Mouse (Mus musculus) MEL (cell line): ENCODE measurements around the gene Adprhl1. TPM values are rescaled to one million over a fixed set of nuclear protein-coding genes. Genes with fewer than 3 reads are reported as not detected.

Experiments used
- DNase-seq: peaks from one replicate; pipeline ENCODE4 v3.0.0; 2011; ENCODE audit warnings: low read depth, low spot score
- H3K27ac ChIP-seq: 2 replicates; pipeline ENCODE4 v1.5.1; 2012; ENCODE audit warnings: low read depth, mild to moderate bottlenecking, control low read depth, low read length, moderate library complexity; ENCODE audit not compliant: control insufficient read depth
- H3K27me3 ChIP-seq, 2 experiments: fragments of 150-350 bp in 1 of 2; sonication (generic) in 1 of 2; 2 replicates each; pipeline ENCODE4 v1.6.1; 2012; ENCODE audit warnings: low read length in 2 of 2, mild to moderate bottlenecking in 2 of 2, improper control_type of control experiment in 1 of 2, moderate library complexity in 1 of 2; ENCODE audit not compliant: insufficient read depth in 2 of 2, control insufficient read depth in 1 of 2
- H3K36me3 ChIP-seq, 2 experiments: 2 replicates each; pipeline ENCODE4 v1.6.1; 2012 to 2014; ENCODE audit warnings: low read length in 2 of 2, improper control_type of control experiment in 1 of 2, inconsistent platforms in 1 of 2, mild to moderate bottlenecking in 1 of 2; ENCODE audit not compliant: insufficient read depth in 2 of 2, control insufficient read depth in 1 of 2
- H3K4me1 ChIP-seq, 2 experiments: fragments of 150-350 bp in 1 of 2; sonication (generic) in 1 of 2; 2 replicates each; pipeline ENCODE4 v1.6.1; 2012; ENCODE audit warnings: low read length in 2 of 2, improper control_type of control experiment in 1 of 2, mild to moderate bottlenecking in 1 of 2; ENCODE audit not compliant: insufficient read depth in 2 of 2, control insufficient read depth in 1 of 2
- H3K4me3 ChIP-seq, 2 experiments: fragments of 150-350 bp in 1 of 2; sonication (generic) in 1 of 2; 2 replicates each; pipeline ENCODE4 v1.5.1; 2012; ENCODE audit warnings: low read depth in 2 of 2, low read length in 2 of 2, mild to moderate bottlenecking in 2 of 2, moderate library complexity in 2 of 2, control low read depth in 1 of 2, improper control_type of control experiment in 1 of 2; ENCODE audit not compliant: control insufficient read depth in 1 of 2, insufficient read depth in 1 of 2
- H3K79me2 ChIP-seq: 2 replicates; pipeline ENCODE4 v1.6.1; 2012; ENCODE audit warnings: mild to moderate bottlenecking, low read length, moderate library complexity; ENCODE audit not compliant: control insufficient read depth, poor library complexity, insufficient read depth
- H3K9ac ChIP-seq: 2 replicates; pipeline ENCODE4 v1.6.1; 2012; ENCODE audit warnings: low read depth, mild to moderate bottlenecking, control low read depth, low read length, moderate library complexity; ENCODE audit not compliant: control insufficient read depth, poor library complexity, severe bottlenecking
- H3K9me3 ChIP-seq: fragments of 150-350 bp; sonication (generic); replicated peaks from 2 replicates; pipeline ENCODE4 v1.6.1; 2012; ENCODE audit warnings: mild to moderate bottlenecking, low read length, improper control_type of control experiment, moderate library complexity; ENCODE audit not compliant: insufficient read depth
- CTCF ChIP-seq, 3 experiments: IDR thresholded peaks in 2 of 3; conservative IDR thresholded peaks in 1 of 3; 2 replicates each; pipeline ENCODE4 v1.5.1; 2011 to 2012; ENCODE audit warnings: low read length in 3 of 3, low read depth in 2 of 3, mild to moderate bottlenecking in 2 of 3, improper control_type of control experiment in 1 of 3, inconsistent platforms in 1 of 3, mixed read lengths in 1 of 3, moderate library complexity in 1 of 3; ENCODE audit not compliant: control insufficient read depth in 1 of 3, insufficient read depth in 1 of 3, poor library complexity in 1 of 3, severe bottlenecking in 1 of 3
- E2F4 ChIP-seq: IDR thresholded peaks from 2 replicates; pipeline ENCODE4 v1.6.1; 2011; ENCODE audit warnings: low read depth, low read length, improper control_type of control experiment, borderline replicate concordance
- ETS1 ChIP-seq: IDR thresholded peaks from 2 replicates; pipeline ENCODE4 v1.6.1; 2012; ENCODE audit warnings: low read depth, mild to moderate bottlenecking, inconsistent platforms, low read length, improper control_type of control experiment, moderate library complexity
- GABPA ChIP-seq: IDR thresholded peaks from 2 replicates; pipeline ENCODE4 v1.6.1; 2012; ENCODE audit warnings: low read depth, mild to moderate bottlenecking, inconsistent platforms, low read length, improper control_type of control experiment, moderate library complexity
- GATA1 ChIP-seq: IDR thresholded peaks from 2 replicates; pipeline ENCODE4 v1.6.1; 2011; ENCODE audit warnings: low read depth, low read length, improper control_type of control experiment
- JUND ChIP-seq: IDR thresholded peaks from 2 replicates; pipeline ENCODE4 v1.6.1; 2011; ENCODE audit warnings: low read depth, mild to moderate bottlenecking, improper control_type of control experiment, low read length
- MAFK ChIP-seq: IDR thresholded peaks from 2 replicates; pipeline ENCODE4 v1.6.1; 2011; ENCODE audit warnings: low read depth, mild to moderate bottlenecking, low read length, improper control_type of control experiment, borderline replicate concordance
- MAZ ChIP-seq: IDR thresholded peaks from 2 replicates; pipeline ENCODE4 v1.6.1; 2012; ENCODE audit warnings: low read depth, mild to moderate bottlenecking, inconsistent platforms, low read length, improper control_type of control experiment
- MXI1 ChIP-seq: IDR thresholded peaks from 2 replicates; pipeline ENCODE4 v1.6.1; 2011; ENCODE audit warnings: mild to moderate bottlenecking, low read depth, low read length, improper control_type of control experiment
- NRF1 ChIP-seq: IDR thresholded peaks from 2 replicates; pipeline ENCODE4 v1.6.1; 2014; ENCODE audit warnings: low read depth, mild to moderate bottlenecking, inconsistent platforms, low read length, improper control_type of control experiment, moderate library complexity; ENCODE audit not compliant: poor library complexity, insufficient read depth, severe bottlenecking
- POLR2A ChIP-seq, 2 experiments: IDR thresholded peaks; 2 replicates each; pipeline ENCODE4 v1.6.1; 2011 to 2012; ENCODE audit warnings: low read length in 2 of 2, mild to moderate bottlenecking in 2 of 2, control low read depth in 1 of 2, improper control_type of control experiment in 1 of 2, low read depth in 1 of 2, moderate library complexity in 1 of 2; ENCODE audit not compliant: control insufficient read depth in 1 of 2, insufficient read depth in 1 of 2, poor library complexity in 1 of 2
- RAD21 ChIP-seq: IDR thresholded peaks from 2 replicates; pipeline ENCODE4 v1.6.1; 2011; ENCODE audit warnings: mild to moderate bottlenecking, low read depth, low read length, improper control_type of control experiment
- RCOR1 ChIP-seq: IDR thresholded peaks from 2 replicates; pipeline ENCODE4 v1.6.1; 2012; ENCODE audit warnings: low read depth, mild to moderate bottlenecking, inconsistent platforms, low read length, improper control_type of control experiment
- SIN3A ChIP-seq: IDR thresholded peaks from 2 replicates; pipeline ENCODE4 v1.6.1; 2012; ENCODE audit warnings: low read length, improper control_type of control experiment, inconsistent platforms
- SMC3 ChIP-seq: IDR thresholded peaks from 2 replicates; pipeline ENCODE4 v1.6.1; 2011; ENCODE audit warnings: low read depth, low read length, improper control_type of control experiment
- TAL1 ChIP-seq: IDR thresholded peaks from 2 replicates; pipeline ENCODE4 v1.6.1; 2012; ENCODE audit warnings: mild to moderate bottlenecking, inconsistent platforms, low read length, moderate library complexity, mixed read lengths
- TBP ChIP-seq: IDR thresholded peaks from 2 replicates; pipeline ENCODE4 v1.8.0; 2011; ENCODE audit warnings: low read depth, low read length, improper control_type of control experiment
- TCF12 ChIP-seq: IDR thresholded peaks from 2 replicates; pipeline ENCODE4 v1.6.1; 2014; ENCODE audit warnings: low read depth, mild to moderate bottlenecking, inconsistent platforms, low read length, improper control_type of control experiment, moderate library complexity
- UBTF ChIP-seq: IDR thresholded peaks from 2 replicates; pipeline ENCODE4 v1.6.1; 2012; ENCODE audit warnings: low read depth, mild to moderate bottlenecking, inconsistent platforms, low read length, improper control_type of control experiment, moderate library complexity, borderline replicate concordance; ENCODE audit not compliant: insufficient read depth
- ZC3H11A ChIP-seq: IDR thresholded peaks from 2 replicates; pipeline ENCODE4 v1.6.1; 2012; ENCODE audit warnings: low read depth, mild to moderate bottlenecking, inconsistent platforms, low read length, improper control_type of control experiment
- ZKSCAN1 ChIP-seq: IDR thresholded peaks from 2 replicates; pipeline ENCODE4 v1.6.1; 2012; ENCODE audit warnings: low read depth, mild to moderate bottlenecking, inconsistent platforms, low read length, improper control_type of control experiment, moderate library complexity
- polyA plus RNA-seq, 2 experiments: library from polyadenylated mRNA; stranded (reverse) in 1 of 2; unstranded in 1 of 2; fragments of >175 nt in 1 of 2; fragments of >200 nt in 1 of 2; gene quantifications; 2 replicates each; pipeline versions ENCODE4 v1.2.1 to v1.2.4; 2012; ENCODE audit warnings: low replicate concordance in 2 of 2, low read depth in 1 of 2; ENCODE audit not compliant: insufficient read length in 2 of 2, insufficient read depth in 1 of 2, missing spikeins in 1 of 2
- total RNA-seq: library from RNA; depleted of rRNA; stranded (reverse); fragments of 300-350 nt; gene quantifications from 2 replicates; pipeline ENCODE4 v1.2.3, GENCODE M21; 2012

Gene Adprhl1
- total and polyA plus RNA-seq, 3 experiments = not detected

- peak; percentile 80 for DNase-seq
- Histone ChIP-seq H3K27ac (0 out of 2 replicates have a peak overlapping the region, but pooled peaks have one; percentile 25), H3K9me3 (no peaks in the 10 kb centered on the region), H3K79me2 (peaks cover 1% of the 10 kb centered on the region; the same call in 1 of the 2 replicates), H3K4me1 (peaks cover 22 to 63% of the 10 kb centered on the region in 2 experiments), H3K9ac (no peak overlapping the region), H3K27me3 (no peaks in the 10 kb centered on the region), H3K4me3 (no peak overlapping the region), H3K36me3 (peaks cover 0 to 49% of the 10 kb centered on the region in 2 experiments; a peak in 2 of 4 replicates)
- TF ChIP-seq MAZ = 0 out of 2 replicates have a peak, but pooled peaks have one; percentile 52
- TF ChIP-seq CTCF (IDR thresholded peaks at IDR 0.05 in 2 of 3, conservative IDR thresholded peaks at IDR 0.05 in 1 of 3; ENCODE audit: control insufficient read depth in 1 of 3, insufficient read depth in 1 of 3, low read depth in 2 of 3, low read length in 3 of 3, poor library complexity in 1 of 3, severe bottlenecking in 1 of 3) = no peak
- no peak for TF ChIP-seq UBTF
- no peak for TF ChIP-seq SIN3A
- TF ChIP-seq MXI1 = peak; percentile 25; the same call in 1 of the 2 replicates
- TF ChIP-seq TAL1 = no peak
- peak; percentile 31; the same call in 1 of the 2 replicates for TF ChIP-seq ETS1
Measured at GRCm38 (mm10) chr8:13204371-13205140, 49.4 kb downstream of the Adprhl1 start.

- Histone ChIP-seq H3K9me3 (no peaks in the 10 kb centered on the region), H3K36me3 (peaks cover 0 to 39% of the 10 kb centered on the region in 2 experiments; a peak in 2 of 4 replicates), H3K4me1 (peaks cover 22 to 52% of the 10 kb centered on the region in 2 experiments), H3K27me3 (no peaks in the 10 kb centered on the region), H3K4me3 (0 out of 4 replicates have a peak overlapping the region, but pooled peaks of 1 of the 2 experiments have one; percentile 18), H3K79me2 (peaks cover 1% of the 10 kb centered on the region; the same call in 1 of the 2 replicates), H3K27ac (peak overlapping the region; percentile 92), H3K9ac (peak overlapping the region; percentile 43; the same call in 1 of the 2 replicates)
- peak; percentile 68 for DNase-seq
- peak; percentile 21 for TF ChIP-seq RAD21
- TF ChIP-seq MXI1 = no peak
- no peak for TF ChIP-seq MAFK
- no peak for TF ChIP-seq RCOR1
- TF ChIP-seq TCF12 = no peak
- TF ChIP-seq ZC3H11A = no peak
- no peak for TF ChIP-seq GABPA
- no peak for TF ChIP-seq NRF1
- no peak for TF ChIP-seq E2F4
- no peak for TF ChIP-seq TBP
- no peak for TF ChIP-seq UBTF
- no peak for TF ChIP-seq ZKSCAN1
- TF ChIP-seq GATA1 = no peak
- TF ChIP-seq CTCF (IDR thresholded peaks at IDR 0.05 in 2 of 3, conservative IDR thresholded peaks at IDR 0.05 in 1 of 3; ENCODE audit: control insufficient read depth in 1 of 3, insufficient read depth in 1 of 3, low read depth in 2 of 3, low read length in 3 of 3, poor library complexity in 1 of 3, severe bottlenecking in 1 of 3) = peak; percentile 43 to 47 (median 46); a peak in 5 of 6 replicates
- peak; percentile 27; the same call in 1 of the 2 replicates for TF ChIP-seq SMC3
- no peak for TF ChIP-seq JUND
- TF ChIP-seq SIN3A = no peak
- TF ChIP-seq POLR2A (IDR thresholded peaks at IDR 0.05; ENCODE audit: control insufficient read depth in 1 of 2, insufficient read depth in 1 of 2, low read depth in 1 of 2, low read length in 2 of 2, poor library complexity in 1 of 2) = no peak
Measured at GRCm38 (mm10) chr8:13203472-13203871, 50.5 kb downstream of the Adprhl1 start.
